Mouse (Mus musculus) adrenal gland, adult 18-20 months (tissue): ENCODE measurements around the gene Slc5a6. TPM values are rescaled to one million over a fixed set of nuclear protein-coding genes. Genes with fewer than 3 reads are reported as not detected.
"Not testable (repeated sequence)": the region's sequence is repeated elsewhere in the genome, so short reads cannot be mapped to it uniquely, and the experiment has no call there.

Experiments used
- DNase-seq, 2 experiments: peaks; one replicate each; pipeline ENCODE4 v3.0.0; 2021 to 2022; ENCODE audit warnings: low spot score in 2 of 2
- total RNA-seq, 2 experiments: library from RNA; stranded (reverse); gene quantifications; 1 replicate in 1 of 2; 2 replicates in 1 of 2; pipeline ENCODE4 v1.2.3; 2021

Gene Slc5a6
- total RNA-seq, 2 experiments from 2014 or later: 31.6 to 33.1 TPM

DNA sequence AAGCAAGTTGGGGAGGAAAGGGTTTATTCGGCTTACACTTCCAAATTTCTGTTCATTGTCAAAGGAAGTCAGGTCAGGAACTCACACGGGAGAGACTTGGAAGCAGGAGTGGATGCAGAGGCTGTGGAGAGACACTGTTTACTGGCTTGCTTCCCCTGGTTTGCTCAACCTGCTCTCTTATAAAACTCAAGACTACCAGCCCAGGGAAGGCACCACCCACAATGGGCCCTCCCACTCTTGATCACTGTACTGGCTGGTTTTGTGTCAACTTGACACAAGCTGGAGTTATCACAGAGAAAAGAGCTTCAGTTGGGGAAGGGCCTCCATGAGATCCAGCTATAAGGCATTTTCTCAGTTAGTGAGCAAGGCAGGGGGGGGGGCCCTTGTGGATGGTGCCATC lies 22.3 kb upstream of the Slc5a6 start:
- no peak for DNase-seq

DNA sequence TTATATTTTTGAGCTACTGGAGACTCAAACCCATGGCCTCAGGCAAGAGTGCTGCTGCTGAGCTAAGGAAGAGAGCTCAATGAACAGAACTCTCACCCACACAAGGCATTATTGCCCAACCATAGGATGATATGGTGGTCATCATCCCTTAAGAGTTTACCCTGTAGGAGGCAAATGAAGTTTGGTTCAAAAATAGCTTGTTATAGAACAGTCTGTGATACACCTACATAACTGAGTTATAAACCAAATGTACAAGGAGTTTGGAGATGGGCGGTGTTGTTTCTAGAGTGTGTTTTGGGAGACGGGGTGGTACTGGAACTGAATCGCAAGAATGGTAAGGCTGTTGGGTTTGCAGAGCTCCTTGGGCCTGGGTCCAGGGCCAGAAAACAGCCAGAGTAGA lies 21.1 kb upstream of the Slc5a6 start:
- no peak for DNase-seq

GRCm38 (mm10) chr5:31055216-31056140 lies 6.8 kb upstream of the Slc5a6 start:
- DNase-seq: no peak

DNA sequence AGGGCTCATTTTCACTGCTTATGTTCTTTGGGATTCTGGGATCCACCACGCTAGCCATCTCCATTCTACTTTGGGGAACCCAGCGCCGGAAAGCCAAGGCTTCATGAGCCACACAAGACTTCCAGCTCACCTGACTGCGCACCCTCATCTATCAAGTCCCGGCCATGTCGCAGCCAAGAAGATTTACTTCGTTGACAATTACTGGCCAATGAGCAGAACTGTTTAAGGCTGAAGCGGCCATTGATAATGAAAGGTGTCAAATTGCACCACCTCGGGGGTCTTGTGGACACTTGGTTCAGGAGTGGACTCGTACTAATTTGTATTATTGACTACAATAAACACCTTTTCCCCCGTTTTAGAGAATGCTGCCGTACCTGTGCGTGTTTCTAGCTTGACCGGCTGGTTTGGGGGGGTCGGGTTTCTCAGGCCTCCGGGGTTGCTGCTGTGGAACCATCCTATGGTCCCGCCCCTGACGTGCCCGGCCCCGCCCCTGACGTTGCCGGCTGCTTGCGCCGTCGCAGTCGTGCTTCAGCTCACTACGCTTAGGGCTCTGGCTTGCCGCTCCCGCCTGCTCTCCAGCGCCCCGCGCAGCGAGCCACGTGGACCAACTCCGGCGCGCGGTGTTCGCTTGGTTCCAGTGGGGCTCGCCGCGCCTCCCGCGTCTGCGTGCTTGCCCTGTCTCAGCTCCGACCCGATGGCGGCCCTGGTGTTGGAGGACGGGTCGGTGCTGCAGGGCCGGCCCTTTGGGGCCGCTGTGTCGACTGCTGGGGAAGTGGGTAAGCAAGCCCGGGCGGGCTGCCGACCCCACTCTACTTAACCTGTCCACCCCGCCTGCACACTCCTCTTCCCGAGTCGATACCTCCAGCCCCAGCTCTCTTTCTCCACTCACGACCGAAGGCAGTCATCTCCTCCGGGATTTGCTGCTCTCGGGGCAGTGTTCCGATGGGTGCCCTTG lies 5.8 kb upstream of the Slc5a6 start, which contains the start of gene Cad:
Gene Cad, plus strand, starts transcription at position 520 of the 955 bp plus-strand sequence.
- peak; percentile 95 for DNase-seq

- DNase-seq: not testable (repeated sequence)
Measured at GRCm38 (mm10) chr5:31053728-31054127, 5.0 kb upstream of the Slc5a6 start.

DNA sequence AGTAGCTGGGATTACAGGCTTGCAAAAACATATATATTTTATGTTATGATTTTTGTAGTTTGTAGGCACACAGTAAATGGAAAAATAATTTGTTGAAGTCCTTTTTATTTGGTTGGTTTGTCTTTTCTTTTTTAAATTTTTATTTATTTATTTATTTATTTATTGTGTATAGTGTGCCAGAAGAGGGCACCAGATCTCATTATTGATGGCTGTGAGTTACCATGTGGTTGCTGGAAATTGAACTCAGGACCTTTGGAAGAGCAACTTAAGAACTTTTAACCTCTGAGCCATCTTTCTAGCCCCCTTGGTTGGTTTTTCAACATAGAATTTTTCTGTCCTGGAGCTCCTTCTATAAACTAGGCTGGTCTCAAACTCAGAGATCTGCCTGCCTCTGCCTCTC lies 1.7 kb upstream of the Slc5a6 start:
- no peak for DNase-seq

- peak; percentile 98 for DNase-seq
Measured at GRCm38 (mm10) chr5:31047848-31048762, 619 bp downstream of the Slc5a6 start, which contains the start of gene Atraid. TSS of gene Atraid (plus strand) at chr5:31048312.

DNA sequence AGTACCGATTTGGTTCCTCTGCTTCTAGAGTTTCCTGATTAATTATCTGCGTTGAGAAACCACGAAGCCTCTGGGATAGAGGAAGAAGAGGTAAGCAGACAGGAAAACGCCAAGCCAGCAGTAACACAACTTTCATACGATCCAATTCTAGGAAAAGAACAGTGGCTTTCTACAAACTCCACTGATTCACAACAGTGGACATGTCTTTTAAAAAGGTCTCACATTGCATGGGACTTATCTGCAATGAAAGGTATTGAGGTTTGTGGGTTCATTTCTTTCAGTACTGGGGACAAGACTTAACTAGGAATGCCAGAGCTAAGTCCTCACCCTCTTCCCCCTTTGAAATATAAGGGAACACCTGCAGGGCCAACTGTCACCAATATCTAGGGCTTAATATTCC lies 1.6 kb downstream of the Slc5a6 start:
- no peak for DNase-seq

- DNase-seq: no peak
Measured at GRCm38 (mm10) chr5:31046416-31046815, 2.3 kb downstream of the Slc5a6 start.

DNA sequence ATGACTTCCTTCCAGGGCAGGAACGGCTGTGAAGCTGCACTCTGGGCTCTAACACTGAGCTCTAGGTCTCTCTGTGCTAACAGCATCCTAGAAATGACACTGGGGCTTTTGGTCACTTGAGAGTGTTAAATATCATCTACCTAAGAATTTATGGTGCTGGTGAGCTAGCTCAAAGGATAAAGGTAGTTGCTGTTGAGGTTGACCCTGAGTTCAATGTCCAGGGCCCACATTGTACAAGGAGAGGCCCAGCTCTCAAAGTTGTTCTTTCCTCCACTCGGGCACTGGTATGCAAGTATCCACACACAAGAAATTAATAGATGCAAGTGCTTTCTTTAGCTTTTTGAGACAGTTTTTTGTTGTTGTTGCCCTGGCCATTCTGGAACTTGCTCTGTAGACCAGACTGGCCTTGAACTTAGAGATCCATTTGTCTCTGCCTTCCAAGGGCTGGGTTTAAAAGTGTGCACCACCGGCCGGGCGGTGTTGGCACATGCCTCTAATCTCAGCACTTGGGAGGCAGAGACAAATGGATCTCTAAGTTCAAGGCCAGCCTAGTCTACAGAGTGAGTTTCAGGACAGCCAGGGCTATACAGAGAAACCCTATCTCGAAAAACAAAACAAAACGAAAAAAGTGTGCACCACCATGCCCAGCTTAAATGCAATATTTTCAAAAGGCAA lies 10.4 kb downstream of the Slc5a6 start:
- no peak for DNase-seq

DNA sequence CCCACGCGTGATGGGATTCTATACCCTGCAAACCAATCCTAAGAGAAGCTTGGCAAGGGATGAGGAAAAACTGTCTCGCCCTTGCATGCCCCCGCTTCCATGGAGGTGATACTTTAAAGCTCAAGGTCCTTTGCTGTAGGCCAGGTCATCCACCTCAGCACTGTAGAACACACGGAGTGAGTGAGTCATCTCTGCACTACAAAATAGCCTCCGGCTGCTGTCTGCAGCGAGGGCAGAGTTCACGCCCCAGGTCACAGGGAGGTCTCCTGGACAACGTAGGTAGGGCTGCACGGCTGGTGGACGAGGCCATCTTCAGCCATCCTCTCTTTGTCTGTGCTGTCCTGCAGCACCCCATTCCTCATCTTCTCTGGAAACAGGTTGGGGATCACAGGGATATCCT lies 12.2 kb downstream of the Slc5a6 start:
- DNase-seq: not testable (repeated sequence)

- no peak for DNase-seq
Measured at GRCm38 (mm10) chr5:31034669-31035068, 14.1 kb downstream of the Slc5a6 start.

- no peak for DNase-seq
Measured at GRCm38 (mm10) chr5:31031508-31031907, 17.2 kb downstream of the Slc5a6 start.

DNA sequence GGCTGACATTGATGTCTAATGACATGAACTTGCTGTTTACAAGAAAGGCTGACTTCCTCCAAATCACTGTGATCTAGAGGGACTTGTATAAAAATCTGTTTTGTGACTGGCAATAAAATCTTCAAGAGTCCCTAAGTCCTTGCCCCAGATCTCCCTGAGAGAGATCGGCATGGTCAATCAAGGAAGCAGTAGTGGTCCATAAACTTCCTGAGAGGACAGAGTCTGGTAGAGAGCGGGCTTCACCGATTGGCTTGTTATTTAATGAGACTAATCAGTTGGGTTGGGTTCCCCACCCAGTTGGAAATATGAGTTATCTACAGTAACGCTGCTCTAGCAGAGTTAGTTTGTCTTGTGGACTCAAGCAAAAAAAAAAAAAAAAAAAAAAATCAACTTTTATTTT lies 17.8 kb downstream of the Slc5a6 start:
- DNase-seq: no peak

DNA sequence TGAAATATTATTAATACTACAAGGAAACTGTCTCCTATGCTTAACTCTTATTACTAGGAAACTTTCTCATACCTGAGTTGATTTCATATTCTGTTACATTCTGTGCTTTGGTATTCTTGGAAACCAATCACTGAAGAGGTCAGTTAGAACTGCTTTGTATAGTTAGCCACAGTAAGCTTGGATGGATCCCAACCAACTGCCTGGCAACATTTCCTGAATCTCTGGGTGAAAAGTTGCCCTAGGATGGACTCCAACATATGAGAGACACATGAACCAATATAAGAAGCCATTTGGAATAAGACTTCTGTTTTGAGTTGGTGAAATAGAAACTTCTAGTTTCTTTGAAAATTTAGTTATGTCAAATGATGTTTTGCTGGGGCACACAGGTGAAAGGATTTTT lies 24.1 kb downstream of the Slc5a6 start:
- DNase-seq: no peak

- no peak for DNase-seq
Measured at GRCm38 (mm10) chr5:31023254-31023653, 25.5 kb downstream of the Slc5a6 start.

- no peak for DNase-seq
Measured at GRCm38 (mm10) chr5:31022690-31023089, 26.0 kb downstream of the Slc5a6 start.

DNA sequence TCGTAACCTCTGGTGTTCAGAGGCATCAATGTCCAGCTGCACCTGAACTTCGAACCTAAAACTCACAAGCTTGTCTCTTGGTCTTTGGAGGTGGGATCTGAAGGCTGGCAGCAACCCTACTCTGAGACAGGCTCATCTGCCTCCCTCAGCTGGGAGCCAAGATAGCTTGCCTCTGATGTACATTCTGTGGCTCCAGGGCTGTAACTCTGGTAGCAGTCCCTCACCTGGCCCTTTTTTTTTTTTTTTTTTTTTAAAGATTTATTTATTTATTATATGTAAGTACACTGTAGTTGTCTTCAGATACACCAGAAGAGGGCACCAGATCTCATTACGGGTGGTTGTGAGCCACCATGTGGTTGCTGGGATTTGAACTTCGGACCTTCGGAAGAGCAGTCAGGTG lies 26.9 kb downstream of the Slc5a6 start:
- DNase-seq: not testable (repeated sequence)

GRCm38 (mm10) chr5:31015913-31016312 lies 32.8 kb downstream of the Slc5a6 start:
- no peak for DNase-seq

- DNase-seq: no peak
Measured at GRCm38 (mm10) chr5:31012737-31013136, 36.0 kb downstream of the Slc5a6 start.
